Mouse (Mus musculus): ENCODE results near the gene Zfp839. TPM values are rescaled to one million over a fixed set of nuclear protein-coding genes. Genes with fewer than 3 reads are reported as not detected.

The Zfp839 gene
- polyA plus RNA-seq, 1 experiment = 4.2 TPM

DNA sequence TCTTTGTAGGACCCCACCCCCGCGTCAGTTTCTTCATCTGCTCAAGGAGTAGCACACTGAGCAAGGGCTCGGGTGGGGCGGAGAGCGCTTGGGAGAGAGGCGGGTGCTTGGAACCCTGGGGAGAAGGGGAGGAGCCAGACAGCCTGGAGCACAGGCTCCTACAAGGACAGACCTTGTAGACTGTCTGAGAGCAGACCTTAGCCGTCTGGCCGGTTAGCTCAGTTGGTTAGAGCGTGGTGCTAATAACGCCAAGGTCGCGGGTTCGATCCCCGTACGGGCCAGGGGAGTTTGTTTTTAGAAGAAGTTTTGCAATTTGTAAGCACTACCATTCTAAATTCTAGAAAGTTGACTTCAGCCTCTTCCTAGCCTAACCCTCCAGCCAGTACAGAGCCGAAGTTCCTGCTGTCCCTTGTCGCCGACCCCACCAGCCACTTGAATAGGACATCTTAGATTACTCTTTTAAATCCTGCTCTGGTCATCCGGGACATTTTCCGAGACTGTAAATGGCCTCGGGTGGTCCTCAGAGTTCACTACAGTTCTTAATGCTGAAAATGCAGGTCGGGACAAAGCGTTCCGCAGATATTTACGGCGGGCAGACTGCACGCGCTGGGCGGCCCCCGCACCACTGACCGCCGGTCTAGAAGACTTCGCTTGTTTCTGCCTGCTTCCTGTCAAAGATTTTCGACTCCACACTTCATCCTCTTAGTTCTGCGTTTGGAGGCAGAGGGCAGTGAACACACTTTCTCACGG lies 4.7 kb upstream of the Zfp839 start:
- Histone ChIP-seq H3K27me3 (ENCODE audit: control insufficient read depth, insufficient read depth, low read length) (peaks cover 3% of the 10 kb centered on the region; the same call in 1 of the 2 replicates), H3K36me3 (ENCODE audit: control insufficient read depth, insufficient read depth, low read length) (no peaks in the 10 kb centered on the region), H3K27ac (ENCODE audit: control insufficient read depth, insufficient read depth, low read length) (no peak overlapping the region), H3K4me3 (ENCODE audit: control insufficient read depth, insufficient read depth, low read length) (peak overlapping the region; percentile 44), H3K4me1 (replicated peaks; ENCODE audit: control insufficient read depth, insufficient read depth, low read length) (peaks cover 24% of the 10 kb centered on the region)
- WGBS = 1% methylated on average over 36 of the region's 36 CpGs
- TF ChIP-seq POLR2A (IDR thresholded peaks at IDR 0.05; ENCODE audit: control insufficient read depth, extremely low read depth, insufficient read depth, low read length, poor library complexity) (no peak), CTCF (IDR thresholded peaks at IDR 0.05; ENCODE audit: borderline replicate concordance, control insufficient read depth, extremely low read depth, insufficient read depth, low read length, poor library complexity) (no peak)
- peak; percentile 49 for DNase-seq

DNA sequence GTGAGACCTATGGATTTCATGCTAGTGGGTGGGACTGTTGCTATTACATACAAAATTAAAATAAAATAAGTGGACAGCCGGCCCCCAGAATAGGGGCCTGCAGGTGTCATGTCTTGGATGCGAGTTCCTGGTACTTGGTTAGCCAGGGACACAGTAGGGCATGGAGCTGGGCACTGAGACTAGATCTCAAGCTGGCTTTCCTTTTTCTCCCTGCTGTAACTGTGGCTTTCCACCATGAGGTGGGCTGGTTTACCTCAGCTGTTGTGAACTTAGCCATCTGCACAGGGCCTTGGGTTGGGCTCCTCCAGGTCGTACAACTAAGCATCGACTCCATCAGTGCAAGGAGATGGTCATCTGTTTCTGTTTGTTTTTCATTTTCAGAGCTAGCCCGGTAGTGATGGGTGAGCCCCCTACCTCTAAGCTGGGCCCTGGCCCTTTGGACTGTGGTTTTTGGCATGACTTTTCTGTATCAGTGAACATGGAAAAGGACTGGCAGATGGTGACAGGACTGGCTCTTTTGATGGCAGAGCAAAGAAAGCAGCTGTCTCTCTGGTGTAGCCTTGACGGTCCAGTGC lies 3.8 kb upstream of the Zfp839 start:
- no peak overlapping the region for H3K27ac ChIP-seq (ENCODE audit: control insufficient read depth, insufficient read depth, low read length)
- H3K4me3 ChIP-seq (ENCODE audit: control insufficient read depth, insufficient read depth, low read length) = no peak overlapping the region
- H3K36me3 ChIP-seq (ENCODE audit: control insufficient read depth, insufficient read depth, low read length) = no peaks in the 10 kb centered on the region
- peaks cover 3% of the 10 kb centered on the region; the same call in 1 of the 2 replicates for H3K27me3 ChIP-seq (ENCODE audit: control insufficient read depth, insufficient read depth, low read length)
- peaks cover 29% of the 10 kb centered on the region for H3K4me1 ChIP-seq (replicated peaks; ENCODE audit: control insufficient read depth, insufficient read depth, low read length)
- TF ChIP-seq POLR2A (IDR thresholded peaks at IDR 0.05; ENCODE audit: control insufficient read depth, extremely low read depth, insufficient read depth, low read length, poor library complexity) = no peak
- TF ChIP-seq CTCF (IDR thresholded peaks at IDR 0.05; ENCODE audit: borderline replicate concordance, control insufficient read depth, extremely low read depth, insufficient read depth, low read length, poor library complexity) = no peak
- 73% methylated on average over 6 of the region's 6 CpGs for WGBS
- no peak for DNase-seq

DNA sequence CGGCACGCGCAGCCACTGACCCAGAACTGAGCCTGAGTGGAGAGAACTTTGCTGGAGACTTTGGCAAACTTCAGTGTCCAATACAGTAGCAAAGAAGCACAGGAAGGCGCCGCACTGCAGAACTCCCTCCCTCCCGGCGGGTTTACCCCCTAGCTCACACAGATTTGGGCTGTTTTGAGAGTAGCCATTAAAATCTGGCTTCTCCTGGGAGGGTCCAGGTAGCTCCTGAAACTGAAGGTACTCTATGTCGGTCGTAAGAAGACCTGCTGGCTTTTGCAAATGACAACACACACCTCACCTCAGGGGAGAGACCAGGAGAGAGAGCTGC lies 840 bp downstream of the Zfp839 start:
- TF ChIP-seq POLR2A (IDR thresholded peaks at IDR 0.05; ENCODE audit: control insufficient read depth, extremely low read depth, insufficient read depth, low read length, poor library complexity) (no peak), CTCF (IDR thresholded peaks at IDR 0.05; ENCODE audit: borderline replicate concordance, control insufficient read depth, extremely low read depth, insufficient read depth, low read length, poor library complexity) (no peak)
- H3K4me3 ChIP-seq (ENCODE audit: control insufficient read depth, insufficient read depth, low read length) = peak overlapping the region; percentile 90
- WGBS = 5% methylated on average over 9 of the region's 9 CpGs
- H3K27ac ChIP-seq (ENCODE audit: control insufficient read depth, insufficient read depth, low read length) = no peak overlapping the region
- no peaks in the 10 kb centered on the region for H3K36me3 ChIP-seq (ENCODE audit: control insufficient read depth, insufficient read depth, low read length)
- peaks cover 27% of the 10 kb centered on the region for H3K4me1 ChIP-seq (replicated peaks; ENCODE audit: control insufficient read depth, insufficient read depth, low read length)
- DNase-seq = peak; percentile 22
- H3K27me3 ChIP-seq (ENCODE audit: control insufficient read depth, insufficient read depth, low read length) = no peaks in the 10 kb centered on the region

DNA sequence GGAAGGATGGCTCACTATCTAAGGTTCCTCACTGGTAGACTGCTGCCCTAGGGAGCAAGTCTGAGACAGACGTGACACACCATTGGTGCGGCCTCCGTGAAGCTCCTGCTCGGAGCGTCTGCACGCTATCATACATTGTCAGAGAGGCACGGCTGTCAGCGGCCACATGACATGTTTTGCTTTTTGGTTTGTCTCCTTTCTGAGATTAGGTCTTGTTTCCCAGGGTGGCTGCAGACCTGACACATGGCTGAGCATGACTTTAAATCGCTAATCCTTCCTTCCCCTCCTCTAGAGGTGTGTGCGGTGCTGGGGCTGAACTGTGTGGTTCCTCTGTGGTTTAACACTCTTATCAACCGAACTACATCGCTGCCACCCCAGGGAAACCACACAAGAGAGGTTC lies 1.4 kb downstream of the Zfp839 start:
- no peak for DNase-seq
- H3K4me3 ChIP-seq (ENCODE audit: control insufficient read depth, insufficient read depth, low read length) = no peak overlapping the region
- H3K4me1 ChIP-seq (replicated peaks; ENCODE audit: control insufficient read depth, insufficient read depth, low read length) = peaks cover 27% of the 10 kb centered on the region
- H3K27me3 ChIP-seq (ENCODE audit: control insufficient read depth, insufficient read depth, low read length) = no peaks in the 10 kb centered on the region
- TF ChIP-seq CTCF (IDR thresholded peaks at IDR 0.05; ENCODE audit: borderline replicate concordance, control insufficient read depth, extremely low read depth, insufficient read depth, low read length, poor library complexity) (no peak), POLR2A (IDR thresholded peaks at IDR 0.05; ENCODE audit: control insufficient read depth, extremely low read depth, insufficient read depth, low read length, poor library complexity) (no peak)
- no peaks in the 10 kb centered on the region for H3K36me3 ChIP-seq (ENCODE audit: control insufficient read depth, insufficient read depth, low read length)
- no peak overlapping the region for H3K27ac ChIP-seq (ENCODE audit: control insufficient read depth, insufficient read depth, low read length)
- 4% methylated on average over 12 of the region's 12 CpGs for whole genome bisulfite sequencing

DNA sequence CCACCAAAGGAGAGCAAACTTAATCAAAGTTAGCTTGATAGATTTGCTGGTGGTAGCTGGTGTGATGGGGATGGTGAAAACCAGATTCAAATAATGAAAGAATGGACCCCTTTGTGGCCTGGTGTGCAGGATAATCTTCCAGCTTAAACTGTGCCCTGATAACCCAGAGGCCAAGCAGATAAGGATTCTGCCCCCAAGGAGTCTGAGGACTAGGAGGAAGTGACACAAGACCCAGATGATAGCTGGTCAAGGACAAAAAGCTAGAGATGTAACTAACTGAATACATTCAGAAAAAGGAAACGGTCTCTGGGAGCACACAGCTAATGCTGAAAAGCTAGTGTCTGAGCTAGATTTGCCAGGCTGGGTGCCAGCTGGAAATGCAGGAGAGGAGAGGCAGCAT lies 1.9 kb downstream of the Zfp839 start:
- no peak for TF ChIP-seq CTCF (IDR thresholded peaks at IDR 0.05; ENCODE audit: borderline replicate concordance, control insufficient read depth, extremely low read depth, insufficient read depth, low read length, poor library complexity)
- no peak for TF ChIP-seq POLR2A (IDR thresholded peaks at IDR 0.05; ENCODE audit: control insufficient read depth, extremely low read depth, insufficient read depth, low read length, poor library complexity)
- Histone ChIP-seq H3K27ac (ENCODE audit: control insufficient read depth, insufficient read depth, low read length) (no peak overlapping the region), H3K36me3 (ENCODE audit: control insufficient read depth, insufficient read depth, low read length) (no peaks in the 10 kb centered on the region), H3K27me3 (ENCODE audit: control insufficient read depth, insufficient read depth, low read length) (no peaks in the 10 kb centered on the region), H3K4me3 (ENCODE audit: control insufficient read depth, insufficient read depth, low read length) (no peak overlapping the region), H3K4me1 (replicated peaks; ENCODE audit: control insufficient read depth, insufficient read depth, low read length) (peaks cover 29% of the 10 kb centered on the region)
- WGBS = 57% methylated on average over 1 of the region's 1 CpGs
- DNase-seq = no peak

DNA sequence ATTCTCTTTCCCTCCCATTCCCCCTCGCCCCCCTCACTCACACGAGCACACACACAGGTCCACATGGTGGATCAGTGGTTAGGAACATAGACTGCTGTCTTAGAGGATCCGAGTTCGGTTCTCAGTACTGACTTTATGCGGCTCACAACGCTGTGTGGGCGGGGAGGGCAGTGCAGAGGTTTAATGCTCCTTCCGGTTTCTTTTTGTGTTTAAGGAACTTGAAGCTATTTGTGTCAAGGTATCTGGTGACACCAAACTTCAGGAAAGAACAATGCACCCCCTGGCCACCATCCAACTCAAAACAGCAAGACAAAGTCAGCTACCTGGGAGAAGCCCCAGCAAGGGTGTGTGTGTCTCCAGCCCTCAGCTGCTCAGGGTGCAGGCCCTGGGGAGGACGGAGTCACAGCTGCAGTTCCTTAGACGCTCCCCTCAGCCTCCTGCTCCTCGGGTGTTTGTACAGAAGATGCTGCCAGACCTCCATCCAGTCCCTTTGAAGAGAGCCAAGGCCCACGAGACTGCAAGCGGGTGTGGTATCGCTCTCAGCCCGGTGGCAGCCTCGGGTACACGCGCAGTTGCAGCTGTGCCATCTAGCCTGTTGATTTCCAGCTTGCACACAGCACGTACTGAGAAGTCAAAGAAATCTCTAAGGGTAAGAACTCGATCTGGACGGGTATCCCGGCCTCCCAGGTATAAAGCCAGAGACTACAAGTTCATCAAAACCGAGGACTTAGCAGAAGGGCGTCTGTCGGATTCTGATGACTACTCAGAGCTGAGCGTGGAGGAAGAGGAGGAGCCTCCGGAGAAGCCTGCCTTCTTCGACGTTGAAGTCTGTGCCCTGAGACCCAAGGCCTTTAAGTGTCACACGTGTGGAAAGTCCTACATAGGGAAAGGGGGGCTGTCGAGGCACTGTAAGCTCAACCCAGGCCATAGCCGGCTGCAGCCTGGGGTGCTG lies 5.0 kb downstream of the Zfp839 start:
- Histone ChIP-seq H3K4me3 (ENCODE audit: control insufficient read depth, insufficient read depth, low read length) (peak overlapping the region; percentile 17), H3K27ac (ENCODE audit: control insufficient read depth, insufficient read depth, low read length) (peak overlapping the region; percentile 5; the same call in 1 of the 2 replicates), H3K4me1 (replicated peaks; ENCODE audit: control insufficient read depth, insufficient read depth, low read length) (peaks cover 31% of the 10 kb centered on the region), H3K36me3 (ENCODE audit: control insufficient read depth, insufficient read depth, low read length) (no peaks in the 10 kb centered on the region), H3K27me3 (ENCODE audit: control insufficient read depth, insufficient read depth, low read length) (no peaks in the 10 kb centered on the region)
- WGBS = 48% methylated on average over 32 of the region's 32 CpGs
- no peak for DNase-seq
- TF ChIP-seq CTCF (IDR thresholded peaks at IDR 0.05; ENCODE audit: borderline replicate concordance, control insufficient read depth, extremely low read depth, insufficient read depth, low read length, poor library complexity) = no peak
- TF ChIP-seq POLR2A (IDR thresholded peaks at IDR 0.05; ENCODE audit: control insufficient read depth, extremely low read depth, insufficient read depth, low read length, poor library complexity) = 0 out of 2 replicates have a peak, but pooled peaks have one; percentile 8

All from thymus, adult 2 months (tissue).